Mouse (Mus musculus): ENCODE results near the gene Zdbf2.

GRCm38 (mm10) chr1:63272125-63272675, 865 bp upstream of the Zdbf2 start:
- TF ChIP-seq EP300 (IDR thresholded peaks at IDR 0.05; ENCODE audit: low read depth) (no peak), CTCF (IDR thresholded peaks at IDR 0.05; ENCODE audit: low read depth) (no peak)
